Mouse (Mus musculus) C2C12 (cell line): ENCODE data around the gene Dennd5b. TPM values are rescaled to one million over a fixed set of nuclear protein-coding genes. Genes with fewer than 3 reads are reported as not detected.

Experiments
- H3K27me3 ChIP-seq: one replicate; pipeline ENCODE4 v1.6.1; 2011; ENCODE audit not compliant: control insufficient read depth, insufficient read depth, insufficient read length
- H3K36me3 ChIP-seq: one replicate; pipeline ENCODE4 v1.6.1; 2011; ENCODE audit not compliant: control insufficient read depth, insufficient read depth
- H3K4me3 ChIP-seq: one replicate; pipeline ENCODE4 v1.5.1; 2011; ENCODE audit warnings: mild to moderate bottlenecking, control low read depth; ENCODE audit not compliant: poor library complexity, insufficient read depth, severe bottlenecking
- H3K79me2 ChIP-seq: one replicate; pipeline ENCODE4 v1.6.1; 2011; ENCODE audit not compliant: control insufficient read depth, insufficient read depth
- H3K79me3 ChIP-seq: one replicate; pipeline ENCODE4 v1.6.1; 2011; ENCODE audit warnings: low read depth, control low read depth
- H3ac ChIP-seq: one replicate; pipeline ENCODE3; 2011; ENCODE audit warnings: low read depth; ENCODE audit not compliant: control insufficient read depth, insufficient read length
- CEBPB ChIP-seq: IDR thresholded peaks from one replicate; pipeline ENCODE4 v1.6.1; 2011; ENCODE audit warnings: low read depth, mild to moderate bottlenecking, control low read depth, moderate library complexity
- CTCF ChIP-seq: IDR thresholded peaks from one replicate; pipeline ENCODE4 v1.5.1; 2011; ENCODE audit not compliant: control insufficient read depth, insufficient read depth, insufficient read length
- FOSL1 ChIP-seq: IDR thresholded peaks from one replicate; pipeline ENCODE4 v1.8.0; 2011; ENCODE audit warnings: mild to moderate bottlenecking, low read length; ENCODE audit not compliant: poor library complexity, insufficient read depth, severe bottlenecking
- MAX ChIP-seq: IDR thresholded peaks from one replicate; pipeline ENCODE4 v1.6.1; 2011; ENCODE audit warnings: mild to moderate bottlenecking, control low read depth
- MYOD1 ChIP-seq: IDR thresholded peaks from one replicate; pipeline ENCODE4 v1.6.1; 2011; ENCODE audit warnings: low read depth; ENCODE audit not compliant: control insufficient read depth, insufficient read length
- MYOG ChIP-seq: IDR thresholded peaks from one replicate; pipeline ENCODE4 v1.6.1; 2011; ENCODE audit not compliant: control insufficient read depth, insufficient read length; ENCODE audit errors: extremely low read depth
- USF1 ChIP-seq: IDR thresholded peaks from one replicate; pipeline ENCODE4 v1.6.1; 2011; ENCODE audit warnings: low read depth, mild to moderate bottlenecking, control low read depth, moderate library complexity
- polyA plus RNA-seq: library from polyadenylated mRNA; unstranded; fragments of >200 nt; fragmentation: generic; extraction: Trizol; gene quantifications from one replicate; pipeline ENCODE4 v1.2.1, GENCODE M21; 2012; ENCODE audit warnings: missing spikeins

Gene Dennd5b
- polyA plus RNA-seq, 1 experiment, result 2.6 TPM

- TF ChIP-seq MYOG (no peak), CEBPB (no peak), USF1 (no peak), MAX (no peak), FOSL1 (no peak)
- Histone ChIP-seq H3K79me2 (no peaks in the 10 kb centered on the region), H3K79me3 (no peaks in the 10 kb centered on the region), H3K4me3 (no peak overlapping the region), H3ac (no peak overlapping the region), H3K27me3 (no peaks in the 10 kb centered on the region), H3K36me3 (peaks cover 5% of the 10 kb centered on the region)
Observed at GRCm38 (mm10) chr6:149031377-149031776, 70.1 kb downstream of the Dennd5b start.

GRCm38 (mm10) chr6:149018431-149018830 lies 83.0 kb downstream of the Dennd5b start:
- no peaks in the 10 kb centered on the region for H3K79me2 ChIP-seq
- no peak for TF ChIP-seq FOSL1
- TF ChIP-seq MYOD1, result no peak
- no peak for TF ChIP-seq CTCF
- TF ChIP-seq MAX, result no peak
- H3ac ChIP-seq, result no peak overlapping the region
- no peaks in the 10 kb centered on the region for H3K27me3 ChIP-seq
- H3K4me3 ChIP-seq, result no peak overlapping the region
- peaks cover 32% of the 10 kb centered on the region for H3K36me3 ChIP-seq
- no peaks in the 10 kb centered on the region for H3K79me3 ChIP-seq

GRCm38 (mm10) chr6:149010766-149011301 lies 90.6 kb downstream of the Dennd5b start:
- no peak overlapping the region for H3ac ChIP-seq
- no peaks in the 10 kb centered on the region for H3K27me3 ChIP-seq
- H3K4me3 ChIP-seq, result no peak overlapping the region
- no peaks in the 10 kb centered on the region for H3K79me3 ChIP-seq
- no peaks in the 10 kb centered on the region for H3K79me2 ChIP-seq
- TF ChIP-seq MYOD1 (no peak), FOSL1 (no peak), MAX (no peak), USF1 (no peak), CEBPB (no peak), MYOG (no peak), CTCF (no peak)
- peaks cover 16% of the 10 kb centered on the region for H3K36me3 ChIP-seq

GRCm38 (mm10) chr6:149005009-149005408 lies 96.5 kb downstream of the Dennd5b start:
- H3ac ChIP-seq, result no peak overlapping the region
- TF ChIP-seq CEBPB, result no peak
- TF ChIP-seq MAX, result no peak
- TF ChIP-seq CTCF, result no peak
- no peak for TF ChIP-seq FOSL1
- TF ChIP-seq MYOD1, result no peak
- TF ChIP-seq MYOG, result no peak
- TF ChIP-seq USF1, result no peak
- H3K79me2 ChIP-seq, result no peaks in the 10 kb centered on the region
- H3K27me3 ChIP-seq, result no peaks in the 10 kb centered on the region
- H3K36me3 ChIP-seq, result peaks cover 20% of the 10 kb centered on the region
- no peak overlapping the region for H3K4me3 ChIP-seq
- no peaks in the 10 kb centered on the region for H3K79me3 ChIP-seq

- no peak overlapping the region for H3K4me3 ChIP-seq
- peaks cover 17% of the 10 kb centered on the region for H3K36me3 ChIP-seq
- TF ChIP-seq CTCF (no peak), MYOG (no peak), FOSL1 (no peak), USF1 (no peak), CEBPB (no peak), MAX (no peak), MYOD1 (no peak)
- H3K79me2 ChIP-seq, result no peaks in the 10 kb centered on the region
- no peak overlapping the region for H3ac ChIP-seq
- H3K79me3 ChIP-seq, result no peaks in the 10 kb centered on the region
- no peaks in the 10 kb centered on the region for H3K27me3 ChIP-seq
Observed at GRCm38 (mm10) chr6:148994327-148994999, 107.0 kb downstream of the Dennd5b start.
